Mouse (Mus musculus): ENCODE measurements at regions not wholly inside any gene's neighbourhood (a gene's known extent, or its start where the extent isn't known, plus 50 kb on each side); places are given as distances from the start of the nearest gene placed in this dataset.
A peak's percentile ranks its signal among the peaks of the same experiment; 100 is the strongest.

GRCm38 (mm10) chr7:59711741-59712140, 293.1 kb downstream of the Snurf start:
- peak; percentile 41 to 44 for DNase-seq (ENCODE audit: low spot score in 2 of 2)

Measured in layer of hippocampus, postnatal 14 days (tissue).